Mouse (Mus musculus) C2C12 (cell line): Measurements from ENCODE around the gene Wars2. TPM values are rescaled to one million over a fixed set of nuclear protein-coding genes. Genes with fewer than 3 reads are reported as not detected.
A peak's percentile ranks its signal among the peaks of the same experiment; 100 is the strongest.

Source experiments
- H3K27me3 ChIP-seq: one replicate; pipeline ENCODE4 v1.6.1; 2011; ENCODE audit not compliant: control insufficient read depth, insufficient read depth, insufficient read length
- H3K36me3 ChIP-seq: one replicate; pipeline ENCODE4 v1.6.1; 2011; ENCODE audit not compliant: control insufficient read depth, insufficient read depth
- H3K4me3 ChIP-seq: one replicate; pipeline ENCODE4 v1.5.1; 2011; ENCODE audit warnings: mild to moderate bottlenecking, control low read depth; ENCODE audit not compliant: poor library complexity, insufficient read depth, severe bottlenecking
- H3K79me2 ChIP-seq: one replicate; pipeline ENCODE4 v1.6.1; 2011; ENCODE audit not compliant: control insufficient read depth, insufficient read depth
- H3K79me3 ChIP-seq: one replicate; pipeline ENCODE4 v1.6.1; 2011; ENCODE audit warnings: low read depth, control low read depth
- H3ac ChIP-seq: one replicate; pipeline ENCODE3; 2011; ENCODE audit warnings: low read depth; ENCODE audit not compliant: control insufficient read depth, insufficient read length
- CEBPB ChIP-seq: IDR thresholded peaks from one replicate; pipeline ENCODE4 v1.6.1; 2011; ENCODE audit warnings: low read depth, mild to moderate bottlenecking, control low read depth, moderate library complexity
- CTCF ChIP-seq: IDR thresholded peaks from one replicate; pipeline ENCODE4 v1.5.1; 2011; ENCODE audit not compliant: control insufficient read depth, insufficient read depth, insufficient read length
- FOSL1 ChIP-seq: IDR thresholded peaks from one replicate; pipeline ENCODE4 v1.8.0; 2011; ENCODE audit warnings: mild to moderate bottlenecking, low read length; ENCODE audit not compliant: poor library complexity, insufficient read depth, severe bottlenecking
- MAX ChIP-seq: IDR thresholded peaks from one replicate; pipeline ENCODE4 v1.6.1; 2011; ENCODE audit warnings: mild to moderate bottlenecking, control low read depth
- MYOD1 ChIP-seq: IDR thresholded peaks from one replicate; pipeline ENCODE4 v1.6.1; 2011; ENCODE audit warnings: low read depth; ENCODE audit not compliant: control insufficient read depth, insufficient read length
- MYOG ChIP-seq: IDR thresholded peaks from one replicate; pipeline ENCODE4 v1.6.1; 2011; ENCODE audit not compliant: control insufficient read depth, insufficient read length; ENCODE audit errors: extremely low read depth
- USF1 ChIP-seq: IDR thresholded peaks from one replicate; pipeline ENCODE4 v1.6.1; 2011; ENCODE audit warnings: low read depth, mild to moderate bottlenecking, control low read depth, moderate library complexity
- polyA plus RNA-seq: library from polyadenylated mRNA; unstranded; fragments of >200 nt; fragmentation: generic; extraction: Trizol; gene quantifications from one replicate; pipeline ENCODE4 v1.2.1, GENCODE M21; 2012; ENCODE audit warnings: missing spikeins

Gene Wars2
- polyA plus RNA-seq, 1 experiment: 5.1 TPM

GRCm38 (mm10) chr3:99235116-99235803 is 94.4 kb downstream of the Wars2 start:
- Histone ChIP-seq H3K36me3 (no peaks in the 10 kb centered on the region), H3K79me3 (no peaks in the 10 kb centered on the region), H3K79me2 (no peaks in the 10 kb centered on the region), H3K27me3 (no peaks in the 10 kb centered on the region), H3K4me3 (no peak overlapping the region), H3ac (no peak overlapping the region)
- TF ChIP-seq FOSL1: no peak
- no peak for TF ChIP-seq MAX
- TF ChIP-seq MYOG: no peak

- H3K79me3 ChIP-seq: no peaks in the 10 kb centered on the region
- H3K36me3 ChIP-seq: no peaks in the 10 kb centered on the region
- H3K27me3 ChIP-seq: no peaks in the 10 kb centered on the region
- H3ac ChIP-seq: no peak overlapping the region
- TF ChIP-seq FOSL1 (no peak), USF1 (no peak), MYOD1 (no peak), CEBPB (no peak), MYOG (no peak)
- no peaks in the 10 kb centered on the region for H3K79me2 ChIP-seq
- H3K4me3 ChIP-seq: no peak overlapping the region
Observed at GRCm38 (mm10) chr3:99235804-99236755, 95.2 kb downstream of the Wars2 start.

GRCm38 (mm10) chr3:99238691-99239090 is 97.8 kb downstream of the Wars2 start:
- Histone ChIP-seq H3K27me3 (no peaks in the 10 kb centered on the region), H3K79me3 (no peaks in the 10 kb centered on the region), H3ac (no peak overlapping the region), H3K36me3 (no peaks in the 10 kb centered on the region), H3K79me2 (no peaks in the 10 kb centered on the region), H3K4me3 (no peak overlapping the region)
- TF ChIP-seq MYOG: no peak
- no peak for TF ChIP-seq CTCF
- TF ChIP-seq USF1: no peak
- no peak for TF ChIP-seq FOSL1
- TF ChIP-seq MAX: no peak
- no peak for TF ChIP-seq MYOD1
- TF ChIP-seq CEBPB: no peak

- Histone ChIP-seq H3ac (no peak overlapping the region), H3K36me3 (no peaks in the 10 kb centered on the region), H3K27me3 (no peaks in the 10 kb centered on the region), H3K79me2 (no peaks in the 10 kb centered on the region), H3K79me3 (no peaks in the 10 kb centered on the region), H3K4me3 (no peak overlapping the region)
- TF ChIP-seq MAX: no peak
- TF ChIP-seq USF1: no peak
- no peak for TF ChIP-seq FOSL1
- TF ChIP-seq MYOD1: no peak
- TF ChIP-seq CTCF: no peak
- TF ChIP-seq MYOG: no peak
- TF ChIP-seq CEBPB: no peak
Observed at GRCm38 (mm10) chr3:99239301-99240045, 98.6 kb downstream of the Wars2 start.

GRCm38 (mm10) chr3:99240213-99240720 is 99.4 kb downstream of the Wars2 start, which contains the start of gene Tbx15:
Gene Tbx15, plus strand, starts transcription at chr3:99240381.
- Histone ChIP-seq H3K79me2 (no peaks in the 10 kb centered on the region), H3ac (peak within 1 kb of the TSS; percentile 56), H3K79me3 (no peaks in the 10 kb centered on the region), H3K27me3 (no peaks in the 10 kb centered on the region), H3K36me3 (no peaks in the 10 kb centered on the region), H3K4me3 (peak within 1 kb of the TSS; percentile 21)
- TF ChIP-seq MYOG (no peak), CEBPB (no peak), FOSL1 (no peak), CTCF (no peak), USF1 (no peak), MYOD1 (no peak), MAX (no peak)
